Mouse (Mus musculus) gonadal fat pad, adult 2 months (tissue): ENCODE results near the gene Cyb5r2. TPM values are rescaled to one million over a fixed set of nuclear protein-coding genes. Genes with fewer than 3 reads are reported as not detected.

ENCODE experiments used
- DNase-seq: peaks from one replicate; pipeline ENCODE4 v3.0.0-alpha.2; 2012; ENCODE audit warnings: low read depth
- polyA plus RNA-seq: library from polyadenylated mRNA; depleted of rRNA; stranded (reverse); fragments of >200 nt; gene quantifications from 2 replicates; pipeline ENCODE4 v1.2.3, GENCODE M21; 2012; rRNA removed

Gene Cyb5r2
- polyA plus RNA-seq, 1 experiment: 9.4 TPM

DNA sequence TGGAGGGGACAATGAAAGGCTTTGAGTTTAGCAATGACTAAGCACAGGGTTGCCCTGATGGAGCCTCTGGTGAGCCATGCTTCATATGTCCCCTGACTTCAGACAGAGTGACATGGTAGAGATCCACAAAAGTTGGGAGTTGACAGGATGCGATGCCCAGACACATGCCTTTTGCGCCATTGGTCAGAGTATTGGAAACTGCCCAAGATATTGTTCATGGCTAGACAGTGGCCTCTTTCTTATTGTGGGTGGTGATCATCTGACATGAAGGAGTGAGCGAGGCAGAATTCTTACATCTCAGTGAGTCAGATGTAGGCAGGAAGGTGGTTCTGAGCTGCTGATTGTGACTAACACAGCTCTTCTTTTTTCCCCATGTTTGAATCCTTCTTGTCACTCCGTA, 35.3 kb downstream of the Cyb5r2 start:
- DNase-seq: no peak

DNA sequence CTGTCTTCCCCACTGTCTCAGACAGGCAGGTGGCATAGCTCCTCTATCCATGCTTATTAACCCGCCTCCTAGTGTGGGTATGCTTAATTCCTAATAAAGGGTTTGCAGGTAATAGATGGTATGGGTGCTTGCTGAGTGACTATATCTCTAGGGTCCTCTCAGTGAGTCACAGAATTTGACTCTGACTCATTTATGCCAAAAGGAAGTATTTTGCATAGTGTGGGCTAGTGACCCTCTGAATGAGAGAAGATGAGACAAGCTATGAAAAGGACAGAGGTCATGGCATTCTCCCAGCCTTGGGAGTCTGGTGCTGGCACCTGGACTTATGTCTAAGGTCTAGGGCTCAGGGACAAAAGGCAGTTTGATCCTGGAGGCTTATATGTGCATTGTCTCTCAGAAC, 37.1 kb downstream of the Cyb5r2 start:
- no peak for DNase-seq

GRCm38 (mm10) chr7:107714067-107714466, 43.8 kb downstream of the Cyb5r2 start:
- no peak for DNase-seq

DNA sequence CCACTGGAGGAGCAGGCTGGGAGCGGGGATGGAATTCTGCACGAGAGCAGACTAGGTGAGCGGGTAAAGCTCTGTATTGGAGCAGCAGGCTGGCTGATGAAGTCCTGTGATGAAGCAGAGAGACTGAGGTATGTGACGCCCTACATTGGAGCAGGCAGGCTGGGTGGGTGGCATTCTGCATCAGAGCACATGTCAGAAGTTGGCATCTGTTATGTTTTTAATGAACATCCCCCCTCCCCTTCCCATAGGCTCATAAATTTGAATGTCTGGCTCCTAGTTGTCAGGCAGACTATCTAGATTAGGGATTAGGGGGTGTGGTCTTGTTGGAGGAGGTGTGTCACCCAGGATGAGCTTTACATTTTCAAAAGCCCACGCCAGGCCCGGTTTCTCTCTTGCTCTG, 45.1 kb downstream of the Cyb5r2 start:
- DNase-seq: no peak

DNA sequence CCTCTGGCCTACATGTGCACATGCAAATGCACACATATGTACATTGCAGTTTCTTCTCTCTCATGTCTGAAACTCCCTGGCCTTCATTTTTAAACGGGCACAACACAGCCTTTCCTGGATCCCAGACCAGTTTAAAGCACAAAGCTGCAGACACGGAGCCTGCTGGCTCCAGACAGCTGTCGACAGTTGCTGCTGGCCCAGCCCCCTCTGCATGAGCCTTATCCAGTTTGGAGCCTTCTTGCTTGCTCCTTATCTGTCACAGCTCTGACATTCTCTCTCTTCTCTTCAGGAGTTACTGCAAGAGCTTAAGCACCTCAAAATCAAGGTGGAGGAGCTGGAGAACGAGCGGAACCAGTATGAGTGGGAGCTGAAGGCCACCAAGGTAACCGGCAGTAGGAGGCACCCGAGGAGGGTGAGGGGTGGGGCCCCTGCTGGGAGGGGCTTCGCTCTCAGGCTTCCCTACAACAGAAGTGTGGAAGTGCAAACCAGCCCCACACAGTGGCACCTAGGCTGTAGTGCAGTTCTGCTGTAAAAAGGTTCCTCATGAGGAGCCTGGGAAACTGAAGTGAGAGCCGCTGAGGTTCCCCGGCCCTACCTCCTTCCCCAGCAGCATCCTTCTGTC, 49.2 kb downstream of the Cyb5r2 start:
- DNase-seq: no peak

DNA sequence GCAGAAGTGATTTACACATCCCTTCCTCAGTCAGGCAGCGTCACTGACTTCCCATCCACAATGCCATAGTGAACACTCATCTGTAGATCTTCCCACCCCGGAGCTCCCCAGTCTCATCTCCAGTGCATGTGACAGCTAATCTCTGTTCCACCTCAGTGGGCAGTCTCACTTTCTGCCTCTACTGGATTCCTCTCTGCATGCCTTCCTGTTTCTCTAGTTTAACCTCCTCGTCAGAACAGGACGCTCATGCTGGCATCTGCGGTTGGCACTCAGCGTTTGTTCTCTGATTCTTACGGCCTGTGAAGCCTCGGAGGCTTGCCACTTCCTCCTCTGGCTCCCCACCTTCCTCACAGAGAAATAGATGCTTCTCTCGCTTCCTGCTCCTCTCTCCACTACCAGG, 50.2 kb downstream of the Cyb5r2 start:
- no peak for DNase-seq

DNA sequence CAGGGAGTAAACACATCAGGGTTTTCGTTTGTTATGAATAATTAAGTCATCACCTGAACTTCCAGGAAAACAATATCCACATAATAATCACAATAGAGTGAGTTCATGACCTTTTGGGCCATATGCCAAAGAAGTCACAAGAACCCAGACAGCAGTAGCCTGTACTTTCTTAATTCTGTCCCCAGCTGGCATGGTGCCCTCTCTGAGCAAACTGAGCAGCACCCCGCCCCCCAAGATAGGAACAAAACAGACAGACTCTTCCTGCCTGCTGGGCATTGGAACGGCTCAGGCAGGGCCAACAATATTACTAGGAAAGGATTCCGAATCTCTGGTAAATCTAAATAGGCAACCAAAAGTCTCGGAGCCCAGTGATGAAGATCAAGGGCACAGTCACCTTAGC, 51.9 kb downstream of the Cyb5r2 start:
- DNase-seq: no peak

DNA sequence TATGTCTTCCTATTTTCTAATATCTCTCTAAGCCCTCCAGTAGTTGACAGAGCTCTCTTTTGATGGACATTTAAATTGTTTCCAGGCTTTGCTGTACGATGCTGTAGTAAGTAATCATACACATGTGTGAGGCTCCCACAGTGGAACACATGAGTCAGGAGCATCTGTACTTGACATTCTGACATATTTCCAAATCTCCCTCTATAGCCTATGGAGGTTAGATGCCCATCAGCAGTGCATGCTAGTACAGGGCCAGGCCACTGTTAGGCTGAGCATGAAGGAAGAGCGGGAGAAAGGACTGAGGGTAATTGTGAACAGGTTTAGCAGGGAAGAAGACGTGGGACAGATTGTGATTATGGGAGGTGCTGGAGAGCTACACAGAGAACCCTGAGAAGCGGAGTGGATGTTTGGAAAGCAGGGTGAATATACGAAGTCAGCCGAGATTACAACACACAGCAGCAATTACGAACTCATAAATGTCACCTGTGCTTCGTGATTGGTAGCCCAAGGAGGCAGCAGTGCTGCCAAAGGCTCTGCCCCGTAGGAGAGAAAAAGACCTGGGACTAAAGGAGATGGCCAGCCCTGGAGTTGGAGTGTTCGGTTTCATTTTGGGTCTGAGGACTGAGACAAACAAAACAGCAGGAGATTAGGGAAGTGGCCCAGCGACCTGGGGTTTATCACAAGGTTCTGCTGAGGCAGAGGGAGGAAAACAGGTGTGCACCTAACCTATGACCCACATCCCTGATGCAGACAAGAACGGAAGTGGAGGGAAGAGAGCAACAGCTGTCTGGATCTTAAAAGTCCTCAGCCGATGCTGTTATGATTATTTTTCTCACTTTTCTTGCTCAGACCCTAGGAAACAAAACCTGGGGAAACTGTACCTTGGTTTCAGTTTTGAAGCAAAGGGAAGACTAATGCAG, 55.1 kb downstream of the Cyb5r2 start:
- DNase-seq: no peak

DNA sequence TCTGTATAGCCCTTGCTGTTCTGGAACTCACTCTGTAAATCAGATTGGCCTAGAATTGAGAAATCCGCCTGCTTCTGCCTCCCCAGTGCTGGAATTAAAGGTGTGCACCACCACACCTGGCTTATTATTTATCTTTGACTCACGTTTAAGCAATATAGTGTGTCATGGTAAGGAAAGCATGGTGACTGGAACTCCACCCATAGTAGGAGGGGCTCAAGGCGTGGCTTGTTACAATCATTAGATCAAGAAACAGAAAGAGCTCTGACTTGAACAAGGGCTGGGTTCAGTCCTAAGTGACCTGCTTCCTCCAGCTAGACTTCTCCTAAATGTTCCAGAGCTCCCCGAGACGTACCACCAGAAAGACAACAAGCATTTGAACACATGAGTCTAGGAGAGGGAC, 57.2 kb downstream of the Cyb5r2 start:
- no peak for DNase-seq

GRCm38 (mm10) chr7:107699926-107700325, 57.9 kb downstream of the Cyb5r2 start:
- no peak for DNase-seq

Other genes starting within 250 kb of the Cyb5r2 start
- 22.2 and 27.9 TPM in 2 replicates for gene Olfml1, start 190.6 kb downstream of the Cyb5r2 start, polyA plus RNA-seq
- 13.2 and 15.2 TPM in 2 replicates for gene Ppfibp2, start 162.8 kb downstream of the Cyb5r2 start, polyA plus RNA-seq
- 0.15 TPM in 1 of 2 replicates, not detected in the other for gene 5330417H12Rik, start 132.9 kb downstream of the Cyb5r2 start, polyA plus RNA-seq
- gene Ovch2, start 43.2 kb upstream of the Cyb5r2 start, polyA plus RNA-seq: 268 and 353 TPM in 2 replicates
- gene Olfr467, start 54.2 kb upstream of the Cyb5r2 start, polyA plus RNA-seq: 2.8 and 3.7 TPM in 2 replicates
- gene Olfr469, start 67.5 kb upstream of the Cyb5r2 start, polyA plus RNA-seq: not detected in 2 replicates
- gene Olfr470, start 89.5 kb upstream of the Cyb5r2 start, polyA plus RNA-seq: not detected in 2 replicates
- gene Olfr472, start 139.9 kb upstream of the Cyb5r2 start, polyA plus RNA-seq: not detected in 2 replicates
- gene Olfr473, start 172.4 kb upstream of the Cyb5r2 start, polyA plus RNA-seq: not detected in 2 replicates
- gene Olfr474, start 196.6 kb upstream of the Cyb5r2 start, polyA plus RNA-seq: not detected in 2 replicates
- not detected in 2 replicates for gene Olfr476, start 206.8 kb upstream of the Cyb5r2 start, polyA plus RNA-seq
- gene Olfr477, start 228.7 kb upstream of the Cyb5r2 start, polyA plus RNA-seq: not detected in 2 replicates